Mouse (Mus musculus) adrenal gland, adult 10 weeks (tissue): ENCODE data around the gene Slc39a8. TPM values are rescaled to one million over a fixed set of nuclear protein-coding genes. Genes with fewer than 3 reads are reported as not detected.

ENCODE experiments used
- polyA plus RNA-seq: library from polyadenylated mRNA; stranded (reverse); fragments of 350-450 nt; fragmentation: Illumina TruSeq; extraction: RNeasy Lipid Tissue Mini Kit (QIAGEN cat#74804); gene quantifications from one replicate; pipeline ENCODE4 v1.2.3, GENCODE M21; 2014; ENCODE audit warnings: low read depth, low replicate concordance

Slc39a8 gene
- 9.6 TPM for polyA plus RNA-seq

DNA sequence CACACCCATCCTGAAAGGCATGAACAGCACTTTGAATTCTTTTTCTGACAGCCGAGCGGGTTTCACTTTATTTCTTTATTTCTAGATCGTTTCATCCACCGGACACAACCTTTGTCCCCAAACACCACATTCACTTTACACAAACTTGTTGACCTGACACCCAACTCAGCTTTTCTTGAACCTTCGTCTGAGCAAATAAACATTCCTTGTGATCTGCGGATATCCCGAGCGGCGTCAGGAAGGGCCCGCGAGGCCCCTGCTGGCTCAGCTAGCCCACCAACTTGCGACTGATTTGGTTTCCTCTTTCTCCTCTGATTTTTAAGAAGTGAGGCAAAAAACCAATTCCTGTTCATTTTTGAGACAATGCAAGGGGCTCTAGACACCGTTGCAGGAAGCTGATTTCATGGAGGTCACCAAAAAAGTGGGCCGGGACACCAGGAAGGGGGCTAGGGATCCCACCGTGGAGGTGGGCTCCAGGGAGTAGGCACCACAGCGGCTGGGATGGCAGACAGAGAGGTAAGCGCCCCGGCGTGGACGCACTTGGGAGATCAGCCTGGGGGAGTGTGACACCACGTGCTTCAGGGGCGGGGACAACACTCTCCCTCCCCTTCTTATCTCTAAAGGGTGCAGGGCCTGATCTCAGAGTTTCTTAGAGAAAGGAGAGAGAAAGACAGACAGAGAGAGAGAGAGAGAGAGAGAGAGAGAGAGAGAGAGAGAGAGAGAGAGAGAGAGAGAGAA is at the start of gene Slc39a8:
TSS of gene Slc39a8 (plus strand) at position 264 of the 738 bp plus-strand sequence.

Other genes with a start within 250 kb of the Slc39a8 start
- gene Nfkb1, start 133.7 kb upstream of the Slc39a8 start, polyA plus RNA-seq: 20.8 TPM